Mouse (Mus musculus) hindbrain, postnatal 0 days (tissue): Measurements from ENCODE around the gene Bmp8a. TPM values are rescaled to one million over a fixed set of nuclear protein-coding genes. Genes with fewer than 3 reads are reported as not detected.

Experiments
- ATAC-seq: fragments of 200-750 bp; cut with Nextera tagmentation; 2 replicates; pipeline ENCODE4 v1.8.0; 2017; ENCODE audit warnings: mild to moderate bottlenecking, moderate TSS enrichment, moderate library complexity
- DNase-seq: peaks from one replicate; pipeline ENCODE4 v3.0.0-alpha.2; 2015; ENCODE audit warnings: low spot score
- H3K27ac ChIP-seq: fragments of 300-500 bp; sonication (generic); 2 replicates; pipeline ENCODE4 v1.5.1; 2014; ENCODE audit warnings: mild to moderate bottlenecking
- H3K27me3 ChIP-seq: fragments of 300-500 bp; sonication (generic); 2 replicates; pipeline ENCODE4 v1.6.1; 2014; ENCODE audit warnings: low read length, mixed read lengths; ENCODE audit not compliant: insufficient read depth
- H3K36me3 ChIP-seq: fragments of 300-500 bp; sonication (generic); 2 replicates; pipeline ENCODE4 v1.6.1; 2014; ENCODE audit warnings: low read length, mixed read lengths; ENCODE audit not compliant: insufficient read depth
- H3K4me1 ChIP-seq: fragments of 300-500 bp; sonication (generic); 2 replicates; pipeline ENCODE4 v1.6.1; 2014; ENCODE audit warnings: antibody characterized with exemption, low read length, mixed read lengths; ENCODE audit not compliant: insufficient read depth
- H3K4me2 ChIP-seq: fragments of 300-500 bp; sonication (generic); 2 replicates; pipeline ENCODE4 v1.6.1; 2014; ENCODE audit warnings: low read depth, mild to moderate bottlenecking, low read length, moderate library complexity, mixed read lengths
- H3K4me3 ChIP-seq: fragments of 300-500 bp; sonication (generic); 2 replicates; pipeline ENCODE4 v1.5.1; 2014; ENCODE audit warnings: low read length
- H3K9ac ChIP-seq: fragments of 300-500 bp; sonication (generic); replicated peaks from 2 replicates; pipeline ENCODE4 v1.6.1; 2014; ENCODE audit warnings: mild to moderate bottlenecking, low read length, moderate library complexity, mixed read lengths
- H3K9me3 ChIP-seq: fragments of 300-500 bp; sonication (generic); 2 replicates; pipeline ENCODE4 v1.6.1; 2016; ENCODE audit warnings: low read length, mixed read lengths
- CTCF ChIP-seq: IDR thresholded peaks from 2 replicates; pipeline ENCODE4 v1.5.1; 2016; ENCODE audit warnings: antibody characterized with exemption, control low read depth, low read depth
- WGBS: fragments of 180-500 bp; shearing (Covaris S2); extraction: QIAGEN DNeasy Blood & Tissue Kit; methylation state at CpG from one replicate; pipeline ENCODE4 v1.1.7; 2014; 5-methylcytosine and 5-hydroxymethylcytosine counted together
- polyA plus RNA-seq: library from polyadenylated mRNA; unstranded; fragments of >200 nt; fragmentation: Nextera tagmentation; extraction: Ambion mirVana; gene quantifications from 2 replicates; pipeline ENCODE4 v1.2.1, GENCODE M21; 2015
- total RNA-seq: library from RNA; depleted of rRNA; stranded (reverse); fragments of >200 nt; gene quantifications from 2 replicates; pipeline ENCODE4 v1.2.3, GENCODE M21; 2014

The Bmp8a gene
- total and polyA plus RNA-seq, 2 experiments from 2014 or later: 0.10 to 0.44 TPM

- no peak overlapping the region for H3K4me3 ChIP-seq
- H3K27ac ChIP-seq: no peak overlapping the region
- H3K9me3 ChIP-seq: no peaks in the 10 kb centered on the region
- TF ChIP-seq CTCF: no peak
- no peak for DNase-seq
- H3K36me3 ChIP-seq: no peaks in the 10 kb centered on the region
- no peak overlapping the region for H3K4me2 ChIP-seq
- 75% methylated on average over 6 of the region's 6 CpGs for WGBS
- H3K27me3 ChIP-seq: no peaks in the 10 kb centered on the region
- no peaks in the 10 kb centered on the region for H3K4me1 ChIP-seq
- H3K9ac ChIP-seq: no peak overlapping the region
- no peak for ATAC-seq
These were observed 30.0 kb downstream of the Bmp8a start for GRCm38 (mm10) chr4:123313010-123313409.

GRCm38 (mm10) chr4:123311845-123312244, 31.2 kb downstream of the Bmp8a start:
- no peak overlapping the region for H3K9ac ChIP-seq
- H3K27ac ChIP-seq: no peak overlapping the region
- no peak overlapping the region for H3K4me3 ChIP-seq
- no peak overlapping the region for H3K4me2 ChIP-seq
- DNase-seq: no peak
- no peaks in the 10 kb centered on the region for H3K36me3 ChIP-seq
- TF ChIP-seq CTCF: no peak
- no peaks in the 10 kb centered on the region for H3K9me3 ChIP-seq
- WGBS: 83% methylated on average over 7 of the region's 7 CpGs
- ATAC-seq: no peak
- no peaks in the 10 kb centered on the region for H3K27me3 ChIP-seq
- no peaks in the 10 kb centered on the region for H3K4me1 ChIP-seq

GRCm38 (mm10) chr4:123308292-123308691, 34.8 kb downstream of the Bmp8a start:
- DNase-seq: no peak
- ATAC-seq: no peak
- Histone ChIP-seq H3K27me3 (no peaks in the 10 kb centered on the region), H3K9me3 (no peaks in the 10 kb centered on the region), H3K4me3 (no peak overlapping the region), H3K4me1 (no peaks in the 10 kb centered on the region), H3K4me2 (no peak overlapping the region), H3K27ac (no peak overlapping the region), H3K9ac (no peak overlapping the region), H3K36me3 (0 out of 2 replicates have a peak, but pooled peaks cover under 1% of the 10 kb centered on the region)
- WGBS: 46% methylated on average over 3 of the region's 3 CpGs
- no peak for TF ChIP-seq CTCF

GRCm38 (mm10) chr4:123306999-123307398, 36.1 kb downstream of the Bmp8a start:
- H3K4me3 ChIP-seq: no peak overlapping the region
- H3K9me3 ChIP-seq: no peaks in the 10 kb centered on the region
- 79% methylated on average over 10 of the region's 10 CpGs for WGBS
- TF ChIP-seq CTCF: no peak
- no peaks in the 10 kb centered on the region for H3K4me1 ChIP-seq
- H3K27ac ChIP-seq: no peak overlapping the region
- H3K9ac ChIP-seq: no peak overlapping the region
- DNase-seq (peak; percentile 8), ATAC-seq (peak; percentile 43; the same call in 1 of the 2 replicates)
- peaks cover 14% of the 10 kb centered on the region; the same call in 1 of the 2 replicates for H3K36me3 ChIP-seq
- no peak overlapping the region for H3K4me2 ChIP-seq
- H3K27me3 ChIP-seq: no peaks in the 10 kb centered on the region

GRCm38 (mm10) chr4:123305789-123306188, 37.3 kb downstream of the Bmp8a start:
- peaks cover 14% of the 10 kb centered on the region; the same call in 1 of the 2 replicates for H3K36me3 ChIP-seq
- no peaks in the 10 kb centered on the region for H3K4me1 ChIP-seq
- WGBS: 29% methylated on average over 3 of the region's 3 CpGs
- no peaks in the 10 kb centered on the region for H3K27me3 ChIP-seq
- peak; percentile 83 for TF ChIP-seq CTCF
- no peak overlapping the region for H3K9ac ChIP-seq
- H3K27ac ChIP-seq: no peak overlapping the region
- H3K9me3 ChIP-seq: no peaks in the 10 kb centered on the region
- DNase-seq (peak; percentile 71), ATAC-seq (peak; percentile 48; the same call in 1 of the 2 replicates)
- no peak overlapping the region for H3K4me2 ChIP-seq
- no peak overlapping the region for H3K4me3 ChIP-seq

GRCm38 (mm10) chr4:123298980-123299670, 43.9 kb downstream of the Bmp8a start:
- DNase-seq (peak; percentile 61), ATAC-seq (peak; percentile 31; the same call in 1 of the 2 replicates)
- WGBS: 76% methylated on average over 11 of the region's 11 CpGs
- H3K27me3 ChIP-seq: no peaks in the 10 kb centered on the region
- H3K9ac ChIP-seq: no peak overlapping the region
- no peak overlapping the region for H3K27ac ChIP-seq
- H3K4me2 ChIP-seq: no peak overlapping the region
- no peak overlapping the region for H3K4me3 ChIP-seq
- H3K36me3 ChIP-seq: peaks cover 54% of the 10 kb centered on the region
- TF ChIP-seq CTCF: no peak
- no peaks in the 10 kb centered on the region for H3K9me3 ChIP-seq
- H3K4me1 ChIP-seq: no peaks in the 10 kb centered on the region

- Histone ChIP-seq H3K4me1 (no peaks in the 10 kb centered on the region), H3K9ac (no peak overlapping the region), H3K4me2 (no peak overlapping the region), H3K27ac (no peak overlapping the region), H3K36me3 (peaks cover 57% of the 10 kb centered on the region), H3K9me3 (no peaks in the 10 kb centered on the region), H3K4me3 (no peak overlapping the region), H3K27me3 (no peaks in the 10 kb centered on the region)
- no peak for DNase-seq
- ATAC-seq: no peak
- no peak for TF ChIP-seq CTCF
- 76% methylated on average over 4 of the region's 4 CpGs for WGBS
These were observed 44.8 kb downstream of the Bmp8a start for GRCm38 (mm10) chr4:123298226-123298625.
